Mouse (Mus musculus): ENCODE measurements around the gene Nid1. TPM values are rescaled to one million over a fixed set of nuclear protein-coding genes. Genes with fewer than 3 reads are reported as not detected.
"Not testable (repeated sequence)": the region's sequence is repeated elsewhere in the genome, so short reads cannot be mapped to it uniquely, and the experiment has no call there.

The Nid1 gene
- polyA plus RNA-seq (2012; rRNA removed) = 111 and 143 TPM in 2 replicates

DNA sequence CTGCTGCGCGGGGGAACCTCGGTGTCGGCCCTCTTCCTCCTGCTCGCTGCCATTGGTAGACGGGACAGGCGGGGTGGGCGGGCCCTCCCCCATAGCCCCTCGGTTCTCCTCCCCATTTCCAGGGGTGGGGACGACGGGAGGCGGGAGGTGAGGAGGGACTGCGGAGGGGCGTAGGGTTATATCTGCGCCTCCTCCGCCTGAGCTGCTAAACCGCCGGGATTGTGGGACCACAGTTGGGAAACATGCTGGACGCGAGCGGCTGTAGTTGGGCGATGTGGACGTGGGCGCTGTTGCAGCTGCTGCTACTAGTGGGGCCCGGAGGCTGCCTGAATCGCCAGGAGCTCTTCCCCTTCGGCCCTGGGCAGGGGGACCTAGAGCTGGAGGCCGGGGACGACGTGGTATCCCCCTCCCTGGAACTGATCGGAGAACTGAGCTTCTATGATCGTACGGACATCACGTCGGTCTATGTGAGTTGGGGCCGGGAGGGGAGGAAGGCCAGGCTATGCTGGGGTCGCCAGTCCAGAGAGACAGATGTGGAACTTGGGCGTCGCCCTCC lies at the start of gene Nid1:
Nid1 (plus strand) TSS at position 92 of the 556 bp plus-strand sequence.
- DNase-seq (ENCODE audit: low spot score) = not testable (repeated sequence)

DNA sequence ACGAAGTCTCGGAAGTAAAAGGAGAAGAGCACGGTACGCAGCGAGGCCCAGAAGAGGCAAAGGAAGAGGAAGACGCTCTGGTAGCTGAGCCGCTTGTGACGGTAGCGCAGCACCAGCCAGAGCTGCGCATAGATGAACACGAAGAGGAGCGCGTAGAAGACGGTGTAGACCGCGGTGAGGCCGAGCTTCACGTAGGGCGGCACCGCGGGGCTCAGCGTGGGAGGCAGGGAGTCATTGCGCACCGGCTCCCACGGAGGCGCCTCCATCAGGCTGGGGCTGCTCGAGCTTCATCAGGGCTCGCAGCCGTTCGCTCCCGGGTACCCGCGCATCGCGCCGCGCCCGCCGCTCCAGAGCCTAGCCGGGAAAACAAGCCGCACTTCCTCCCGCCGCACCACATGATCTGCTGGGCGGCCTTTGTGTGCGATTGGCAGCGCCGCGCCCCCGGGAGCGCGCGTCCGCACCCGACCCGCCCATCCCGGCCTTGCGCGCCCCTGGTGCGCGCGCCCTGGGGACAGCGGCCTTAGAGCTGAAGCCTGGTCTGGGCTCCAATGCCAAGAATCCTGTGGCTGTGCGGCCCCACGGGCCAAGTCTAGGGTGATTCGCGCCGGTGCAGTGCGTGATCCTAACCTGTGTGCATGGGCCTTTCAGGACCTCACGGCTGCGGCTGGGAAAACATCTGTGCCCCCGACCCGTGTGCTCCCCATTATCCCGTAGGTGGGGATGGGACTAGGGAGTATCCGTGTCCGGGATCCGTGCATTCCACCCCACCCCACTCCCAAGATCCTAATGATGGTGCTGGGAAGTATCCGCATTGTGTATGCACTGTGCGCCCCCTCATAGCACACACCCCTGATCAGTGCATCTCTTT lies 43.9 kb upstream of the Nid1 start, which contains the start of gene Gpr137b:
Gpr137b (minus strand) TSS at position 787 of the 868 bp plus-strand sequence.
- DNase-seq (ENCODE audit: low spot score) = not testable (repeated sequence)

DNA sequence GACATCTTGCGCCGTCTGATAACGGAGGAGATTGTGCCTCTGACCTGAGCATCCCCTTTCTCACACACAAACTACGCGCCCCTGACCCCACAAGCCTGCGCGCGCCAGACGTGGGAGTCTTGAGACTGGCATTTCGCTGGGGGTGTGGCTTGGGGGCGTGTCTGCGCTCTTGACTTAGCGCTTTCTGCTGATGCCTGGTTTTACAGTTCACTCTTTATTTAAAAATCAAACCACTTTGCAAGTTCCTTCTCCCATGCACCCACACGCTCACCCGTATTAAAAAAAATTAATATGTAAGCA lies 43.3 kb upstream of the Nid1 start:
- not testable (repeated sequence) for DNase-seq (ENCODE audit: low spot score)

DNA sequence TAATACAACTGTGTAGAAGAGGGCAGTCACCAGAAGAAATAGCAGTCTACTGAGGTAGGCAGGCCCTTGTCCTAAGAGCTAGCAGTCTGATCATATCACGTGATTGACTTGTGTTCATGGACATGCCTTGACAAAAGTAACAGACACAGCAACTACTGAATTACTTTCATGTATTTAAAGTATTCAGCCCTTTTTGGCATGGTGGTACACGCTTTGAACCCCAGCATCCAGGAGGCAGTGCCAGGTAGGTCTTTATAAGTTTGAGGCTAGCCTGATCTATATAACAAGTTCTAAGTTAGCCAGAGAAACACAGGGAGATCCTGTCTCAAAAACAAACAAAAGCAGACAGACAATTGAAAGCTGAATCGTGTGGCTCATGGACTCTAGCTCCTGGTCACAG lies 36.5 kb upstream of the Nid1 start:
- not testable (repeated sequence) for DNase-seq (ENCODE audit: low spot score)

DNA sequence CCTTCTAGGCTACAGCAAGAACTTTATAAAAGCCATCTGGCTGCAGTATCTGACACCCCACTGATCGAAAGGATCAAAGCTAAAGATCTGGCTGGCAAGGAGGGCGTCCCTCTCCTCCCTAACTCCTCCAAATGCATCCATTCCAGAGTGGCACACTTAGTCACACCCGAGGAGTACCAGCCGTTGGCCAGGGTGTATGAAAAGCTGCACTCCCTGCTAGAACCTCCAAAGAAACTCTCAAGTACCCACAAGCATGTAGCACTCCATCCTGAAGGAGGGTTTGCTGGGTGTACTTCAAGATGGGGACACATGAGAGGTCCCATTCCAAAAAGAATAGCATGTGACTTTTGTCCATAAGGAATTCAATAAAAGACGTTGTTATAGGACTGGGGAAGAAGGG lies 34.5 kb upstream of the Nid1 start:
- not testable (repeated sequence) for DNase-seq (ENCODE audit: low spot score)

DNA sequence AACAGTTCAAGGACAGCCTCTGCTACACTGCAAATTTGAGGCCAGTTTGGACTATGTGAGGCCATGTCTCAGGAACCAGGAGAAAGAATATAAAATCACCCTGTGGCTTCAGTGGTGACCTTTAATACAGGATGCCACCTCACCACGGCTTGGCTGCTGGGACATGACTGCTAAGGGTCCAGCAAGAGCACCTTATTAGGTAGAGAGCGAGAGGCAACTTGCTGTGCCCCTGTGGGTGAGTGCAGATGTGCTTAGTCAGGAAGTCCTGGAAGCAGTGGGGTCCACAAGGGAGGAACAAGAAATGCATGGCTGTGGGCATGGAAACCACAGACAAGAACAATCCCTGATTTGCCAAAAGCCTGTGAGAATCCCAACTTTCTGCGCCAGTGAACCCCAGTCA lies 34.0 kb upstream of the Nid1 start:
- not testable (repeated sequence) for DNase-seq (ENCODE audit: low spot score)

DNA sequence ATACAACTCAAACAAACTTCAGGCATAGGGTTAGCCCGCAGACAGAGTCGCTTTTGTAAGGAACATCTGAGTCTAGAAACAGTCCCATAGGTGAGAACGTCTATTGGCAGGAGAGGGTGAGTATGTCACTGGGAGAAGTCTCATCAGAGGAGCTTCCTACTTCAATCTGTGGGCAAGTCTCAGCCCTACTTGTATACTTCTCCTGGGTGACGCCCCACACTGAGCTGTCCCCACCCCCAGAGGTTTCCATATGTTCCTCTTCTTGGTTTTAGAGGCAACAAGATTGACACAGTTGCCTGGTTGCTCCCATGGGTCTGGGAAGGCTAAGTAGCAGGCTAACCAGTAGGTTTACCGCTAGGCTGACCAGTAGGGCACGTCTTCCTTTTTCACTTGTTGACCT lies 33.5 kb upstream of the Nid1 start:
- DNase-seq (ENCODE audit: low spot score) = not testable (repeated sequence)

DNA sequence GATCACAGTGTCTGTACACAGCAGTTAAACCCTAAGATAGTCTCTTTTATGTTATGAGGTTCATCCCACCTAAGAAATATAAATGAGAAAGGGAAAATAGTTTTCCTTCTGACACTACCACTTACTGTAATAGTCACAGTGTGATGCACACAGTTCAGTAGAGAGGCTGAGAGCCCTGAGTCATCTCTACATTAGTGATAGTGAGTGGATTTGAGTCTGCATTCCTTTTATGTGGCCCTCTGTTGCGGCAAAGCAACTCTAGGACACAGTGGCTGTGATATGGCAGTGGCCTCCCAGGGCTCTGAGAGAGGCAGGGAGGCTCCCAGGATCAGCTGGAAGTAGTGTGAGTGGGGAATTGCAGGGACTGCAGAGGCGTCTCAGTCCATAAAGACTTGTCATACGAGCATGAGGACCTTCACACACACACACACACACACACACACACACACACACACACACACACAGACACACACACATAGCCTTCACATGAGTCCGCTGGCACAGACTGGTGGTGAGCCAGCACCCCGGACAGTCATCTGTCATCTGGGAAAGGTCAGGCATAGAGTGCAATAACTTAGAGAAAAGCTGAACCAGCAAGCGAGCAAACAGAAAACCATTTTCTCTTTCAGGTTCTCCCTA lies 32.7 kb upstream of the Nid1 start:
- not testable (repeated sequence) for DNase-seq (ENCODE audit: low spot score)

DNA sequence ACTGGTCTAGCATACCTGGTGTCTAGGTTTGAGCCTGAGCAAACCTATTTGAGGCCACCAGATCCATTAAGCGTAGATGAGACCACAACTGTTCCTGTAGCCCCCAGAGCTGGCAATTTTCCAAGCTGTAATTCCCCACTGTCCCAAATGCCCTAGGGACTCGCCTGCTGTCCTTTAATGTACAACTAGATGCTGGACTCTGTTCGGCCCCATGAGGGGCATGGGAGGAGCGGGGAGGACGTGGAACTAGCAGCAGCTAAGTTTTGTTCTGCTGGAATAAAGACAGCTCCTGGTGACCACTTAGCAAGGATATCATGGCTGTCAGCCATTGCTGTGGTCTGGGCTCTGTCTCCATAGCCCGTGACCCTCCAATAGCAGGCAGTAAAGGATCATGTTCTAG lies 31.8 kb upstream of the Nid1 start:
- DNase-seq (ENCODE audit: low spot score) = not testable (repeated sequence)

DNA sequence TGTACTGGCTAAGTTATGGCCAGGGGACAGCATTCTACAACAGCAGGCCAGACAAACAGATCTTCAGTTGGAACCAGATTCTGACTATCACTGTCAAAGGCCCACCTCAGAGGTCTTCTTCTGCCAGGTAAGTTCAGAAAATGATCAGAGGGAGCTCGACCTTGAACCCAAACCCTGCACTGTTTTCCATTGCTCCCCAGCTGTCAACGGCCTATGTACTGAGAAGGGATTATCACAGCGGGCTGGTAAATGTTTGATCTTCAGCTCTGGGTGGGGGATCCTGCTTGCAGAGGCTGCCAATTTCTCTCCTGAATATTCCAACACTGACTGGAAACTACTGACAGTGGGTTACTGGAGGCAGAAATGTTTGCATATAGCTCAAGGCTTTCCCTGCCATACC lies 23.1 kb upstream of the Nid1 start:
- DNase-seq (ENCODE audit: low spot score) = no peak

DNA sequence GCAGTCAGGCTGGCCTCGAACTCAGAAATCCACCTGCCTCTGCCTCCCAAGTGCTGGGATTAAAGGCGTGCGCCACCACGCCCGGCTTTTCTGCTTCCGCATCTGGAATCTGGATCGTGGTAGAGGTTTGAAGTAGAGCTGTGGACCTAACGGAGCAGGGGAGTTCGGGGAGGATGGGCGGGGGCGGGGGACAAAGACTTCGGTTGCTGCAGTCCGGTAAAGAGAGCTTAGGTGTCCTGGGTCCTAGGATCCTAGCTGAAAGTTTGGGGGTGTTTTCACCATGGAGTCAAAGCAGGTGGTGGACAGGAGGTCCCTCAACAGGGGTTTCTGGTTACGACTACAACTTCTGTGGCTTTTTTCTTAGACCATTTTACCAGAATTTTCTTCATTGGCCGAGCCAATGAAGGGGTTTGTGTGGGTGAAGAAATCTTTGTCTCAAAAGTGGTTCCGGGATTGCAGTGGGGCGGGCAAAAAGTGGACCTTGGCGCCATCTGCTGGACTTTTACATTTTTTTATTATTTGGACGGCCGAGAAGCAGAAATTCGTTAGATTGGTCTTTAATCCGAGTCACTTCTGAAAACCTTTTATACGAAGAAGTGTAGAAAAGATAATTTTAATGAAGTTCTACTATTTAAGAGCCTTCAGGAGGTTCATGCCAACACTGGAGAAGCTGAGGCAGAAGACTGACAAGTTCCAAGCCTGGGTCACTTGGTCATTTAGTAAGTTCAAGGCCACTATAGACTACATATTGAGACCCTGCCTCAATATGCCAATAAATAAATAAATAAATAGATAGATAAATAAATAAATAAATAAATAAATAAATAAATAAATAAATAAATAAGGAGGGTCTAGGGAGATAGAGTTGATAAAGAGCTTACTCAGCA lies 22.0 kb upstream of the Nid1 start:
- not testable (repeated sequence) for DNase-seq (ENCODE audit: low spot score)

DNA sequence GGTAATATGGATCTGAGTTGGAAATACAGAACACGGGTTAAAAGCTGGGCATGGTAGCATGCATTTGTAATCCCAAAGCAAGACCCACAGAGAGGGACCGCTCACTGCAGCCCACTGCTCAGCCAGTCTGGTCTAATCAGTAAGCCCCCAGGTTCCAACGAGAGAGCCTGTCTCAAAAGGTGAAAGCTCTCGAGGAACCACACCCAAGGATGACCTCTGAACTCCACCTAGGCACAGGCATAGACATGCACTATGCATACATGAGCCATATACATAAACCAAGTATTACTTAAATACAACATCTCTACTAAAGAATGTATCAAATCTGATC lies 21.4 kb upstream of the Nid1 start:
- DNase-seq (ENCODE audit: low spot score) = not testable (repeated sequence)

DNA sequence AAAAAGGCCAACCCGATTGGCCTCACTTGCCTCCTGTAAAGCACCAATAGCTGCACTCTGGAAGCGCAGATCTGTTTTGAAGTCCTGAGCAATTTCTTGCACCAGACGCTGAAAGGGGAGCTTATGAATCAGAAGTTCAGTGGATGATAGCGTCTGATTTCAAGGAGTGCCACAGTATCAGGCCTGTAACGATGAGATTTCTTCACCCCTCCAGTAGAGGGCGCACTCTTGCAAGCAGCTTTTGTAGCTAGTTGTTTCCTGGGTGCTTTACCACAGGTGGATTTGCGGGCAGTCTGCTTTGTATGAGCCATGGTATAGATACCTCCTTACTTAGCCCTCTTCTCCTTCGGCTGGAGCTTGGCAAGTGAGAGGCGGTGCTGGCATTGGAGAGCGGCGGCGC lies 18.5 kb upstream of the Nid1 start:
- not testable (repeated sequence) for DNase-seq (ENCODE audit: low spot score)

DNA sequence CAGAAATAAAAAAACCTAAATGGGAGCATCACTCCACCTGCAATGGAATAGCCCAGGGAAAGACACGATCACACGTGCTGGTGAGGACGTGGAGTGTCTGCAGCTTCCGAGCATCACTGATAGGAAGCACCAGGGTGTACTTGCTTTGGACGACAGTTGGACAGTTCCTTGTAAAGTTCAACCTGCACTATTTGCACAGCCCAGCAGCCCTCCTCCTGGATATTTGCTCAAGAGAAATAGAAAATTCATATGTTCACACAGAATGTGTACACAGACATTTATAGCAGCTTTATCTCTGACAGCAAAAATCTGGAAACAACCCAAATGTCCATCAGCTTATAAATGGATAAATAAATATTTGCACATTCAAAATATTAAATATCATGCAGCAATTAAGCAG lies 14.1 kb upstream of the Nid1 start:
- not testable (repeated sequence) for DNase-seq (ENCODE audit: low spot score)

DNA sequence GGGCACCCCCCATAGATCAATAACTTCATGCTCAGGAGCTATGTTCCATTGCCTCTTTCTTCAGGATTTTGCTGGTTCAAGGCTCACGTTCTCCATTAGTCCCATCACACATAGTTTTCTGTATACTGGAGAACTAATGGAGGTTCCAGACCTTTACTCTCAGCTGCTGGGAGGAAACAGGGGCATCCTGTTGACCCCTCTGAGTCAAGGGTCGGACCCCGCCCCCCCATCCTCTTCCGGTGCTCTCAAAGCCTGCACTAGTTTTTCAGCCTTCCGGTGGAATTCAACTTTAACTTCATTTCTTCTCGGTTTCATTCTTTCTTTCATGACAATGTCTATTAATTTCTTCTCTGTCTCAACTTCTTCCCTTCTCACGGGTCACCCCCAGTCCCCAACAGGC lies 1.2 kb upstream of the Nid1 start:
- not testable (repeated sequence) for DNase-seq (ENCODE audit: low spot score)

DNA sequence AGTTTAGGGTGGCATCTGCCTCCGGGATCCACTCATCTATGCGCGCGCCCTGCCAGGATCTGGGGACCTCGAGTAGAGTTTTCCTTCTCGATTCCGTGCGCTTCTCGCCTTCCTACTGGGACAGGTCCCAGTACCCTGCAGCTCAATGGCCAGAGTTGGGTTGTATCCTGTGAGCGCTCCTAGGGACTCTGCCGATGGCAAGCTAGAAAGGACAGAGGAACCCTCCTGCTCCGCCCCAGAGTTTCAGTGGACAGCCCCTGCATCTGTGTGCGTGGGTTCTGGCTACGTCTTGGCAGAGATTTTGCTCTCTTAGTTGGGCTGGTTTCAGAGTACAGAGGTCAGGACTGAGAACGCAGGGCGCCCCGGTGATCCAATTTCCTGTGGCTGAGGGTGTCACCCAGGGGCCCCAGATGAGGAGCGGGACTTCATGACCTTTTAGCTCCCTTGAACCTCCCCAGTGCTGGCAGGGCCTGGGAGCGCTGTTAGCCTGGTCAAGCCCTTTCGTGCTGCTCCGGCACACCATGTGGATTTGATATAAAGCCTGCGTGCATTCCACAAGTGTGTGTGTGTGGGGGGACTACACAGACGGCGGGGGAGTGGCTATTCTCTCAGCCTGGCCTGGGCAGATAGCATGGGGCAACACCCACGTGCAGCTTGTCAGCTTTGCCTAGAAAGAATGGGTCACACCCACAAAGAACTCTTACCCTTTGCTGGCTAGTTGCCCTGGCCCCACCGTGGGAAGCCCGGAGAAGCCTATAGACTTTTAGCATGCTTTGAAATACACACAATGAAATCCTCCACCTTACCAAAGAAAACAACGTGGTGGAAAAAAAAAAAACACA lies 982 bp downstream of the Nid1 start:
- not testable (repeated sequence) for DNase-seq (ENCODE audit: low spot score)

DNA sequence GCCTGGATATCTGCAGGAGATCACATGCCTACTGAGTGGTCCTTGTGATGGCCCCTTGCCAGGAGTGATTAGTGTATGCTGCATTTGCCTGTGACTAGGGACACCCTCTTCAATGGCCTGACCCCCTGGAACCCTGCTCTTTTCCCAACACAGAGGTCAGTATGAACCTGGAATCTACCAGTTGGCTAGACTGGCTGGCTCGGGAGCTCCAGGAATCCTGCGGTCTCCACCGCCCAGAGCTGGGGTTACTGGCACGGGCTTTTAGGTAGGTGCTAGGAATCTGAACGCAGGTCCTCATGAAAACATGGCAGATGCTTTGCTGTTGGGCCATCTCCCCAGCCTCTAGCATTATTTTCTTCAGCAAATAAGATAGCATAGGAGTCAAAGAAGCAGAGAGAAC lies 8.2 kb downstream of the Nid1 start:
- DNase-seq (ENCODE audit: low spot score) = not testable (repeated sequence)

DNA sequence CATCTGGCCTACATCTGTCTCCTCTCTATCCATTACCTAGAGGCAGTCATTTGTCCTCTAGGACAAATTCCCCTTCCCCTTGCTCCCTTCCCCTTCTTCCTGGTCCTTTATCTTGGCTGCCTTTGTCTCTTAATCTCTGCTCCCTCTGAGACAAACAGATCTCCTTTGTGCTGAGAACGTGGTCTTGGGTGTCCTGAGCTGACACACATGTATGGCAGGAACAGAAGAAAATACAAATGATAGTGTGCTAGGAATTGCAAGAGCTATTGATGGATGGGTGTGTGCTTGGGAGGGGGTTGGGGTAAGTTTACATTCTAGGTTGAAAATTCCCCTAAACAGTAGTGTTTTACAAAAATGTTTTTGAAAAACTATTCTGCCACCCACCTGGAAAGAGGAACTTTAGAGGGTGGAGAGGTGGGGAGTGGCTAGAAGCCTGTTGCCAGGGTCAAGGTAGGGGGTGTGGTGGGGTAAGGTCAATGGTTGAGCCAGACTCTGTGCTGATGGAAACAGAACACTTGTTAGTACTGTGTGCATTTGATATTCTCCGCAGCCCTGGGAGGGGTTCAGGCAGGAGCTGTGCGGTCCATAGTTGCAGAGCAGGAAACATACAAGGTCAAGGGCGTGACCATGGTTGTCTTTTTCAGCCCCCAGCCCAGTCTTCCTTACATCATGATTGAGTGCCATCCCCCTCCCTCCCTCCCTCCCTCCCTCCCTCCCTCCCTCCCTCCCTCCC lies 9.5 kb downstream of the Nid1 start:
- not testable (repeated sequence) for DNase-seq (ENCODE audit: low spot score)

DNA sequence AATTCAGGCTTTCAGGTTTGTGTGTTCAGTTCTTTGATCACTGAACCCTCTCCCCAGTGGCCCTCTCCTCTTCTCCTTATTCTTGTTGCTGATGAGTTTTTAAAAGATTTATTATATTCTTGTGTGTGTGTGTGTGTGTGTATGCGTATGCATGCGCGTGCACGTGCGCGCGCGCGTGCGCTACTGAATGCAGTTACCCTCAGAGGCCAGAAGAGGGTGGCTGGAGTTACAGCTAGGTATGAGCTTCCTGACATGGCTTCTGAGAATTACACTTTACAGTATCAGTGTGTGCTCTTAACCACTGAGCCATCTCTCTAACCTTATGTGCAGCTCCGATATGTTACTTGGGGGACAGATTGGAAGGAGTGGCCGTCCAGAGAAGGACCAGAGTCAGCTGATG lies 12.6 kb downstream of the Nid1 start:
- DNase-seq (ENCODE audit: low spot score) = not testable (repeated sequence)

DNA sequence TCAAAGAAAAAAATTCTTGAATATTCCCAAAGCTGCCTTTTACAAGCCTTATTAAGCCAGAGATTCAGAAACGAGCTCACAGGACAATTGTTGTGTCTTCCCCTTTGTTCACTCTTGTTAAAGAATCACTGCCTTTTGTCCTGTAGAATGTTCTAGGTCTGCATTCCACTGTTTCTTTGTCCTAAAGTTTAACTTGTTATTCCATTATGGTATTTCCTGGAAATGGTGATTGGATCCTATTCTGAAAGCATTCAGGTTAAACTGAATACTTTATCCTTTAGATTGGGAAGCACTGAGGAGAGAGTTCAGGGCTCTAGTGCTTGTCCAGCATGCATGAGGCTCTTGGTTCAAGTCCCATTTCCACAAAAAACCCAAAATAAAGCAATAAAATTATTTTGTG lies 13.6 kb downstream of the Nid1 start:
- not testable (repeated sequence) for DNase-seq (ENCODE audit: low spot score)

Measured in urinary bladder, adult 2 months (tissue).